Mouse (Mus musculus) liver, postnatal 0 days (tissue): ENCODE measurements around the gene Dcun1d1.

Source experiments
- CTCF ChIP-seq: sonication (generic); IDR thresholded peaks from 2 replicates; pipeline ENCODE4 v1.5.1; 2016; ENCODE audit warnings: antibody characterized with exemption, low read depth
- EP300 ChIP-seq: IDR thresholded peaks from 2 replicates; pipeline ENCODE4 v1.6.1; 2016; ENCODE audit warnings: antibody characterized with exemption, low read depth, mild to moderate bottlenecking

DNA sequence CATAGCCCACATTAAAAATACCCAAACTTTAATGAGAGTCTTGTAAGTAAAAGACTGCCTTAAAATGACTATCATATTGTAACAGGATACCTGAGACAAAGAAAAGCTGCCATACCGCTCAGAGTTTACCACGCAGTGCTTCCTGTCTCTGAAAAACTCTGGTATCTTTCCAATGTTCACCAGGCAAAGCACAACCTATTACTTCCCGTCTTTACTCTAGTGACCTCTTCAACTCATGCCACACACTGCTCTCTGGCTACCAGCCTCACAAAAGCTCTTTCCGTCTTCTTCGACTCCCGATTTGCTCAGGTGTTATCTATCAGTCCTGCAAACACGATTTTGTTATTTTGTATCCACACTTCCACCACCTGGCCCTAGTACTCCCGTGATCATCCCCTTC, 7.4 kb downstream of the Dcun1d1 start:
- TF ChIP-seq CTCF (no peak), EP300 (no peak)
